Mouse (Mus musculus) hindbrain, embryonic 14.5 days (tissue): ENCODE data around the gene Teddm2. TPM values are rescaled to one million over a fixed set of nuclear protein-coding genes. Genes with fewer than 3 reads are reported as not detected.

ENCODE experiments used
- ATAC-seq: fragments of 200-750 bp; cut with Nextera tagmentation; 2 replicates; pipeline ENCODE4 v1.8.0; 2017; ENCODE audit warnings: moderate number of reproducible peaks, mild to moderate bottlenecking, moderate TSS enrichment, moderate library complexity; ENCODE audit not compliant: low FRiP score
- DNase-seq: peaks from one replicate; pipeline ENCODE4 v3.0.0-alpha.2; 2015; ENCODE audit warnings: low spot score
- H3K27ac ChIP-seq: fragments of 300-500 bp; sonication (generic); 2 replicates; pipeline ENCODE4 v1.5.1; 2014; ENCODE audit warnings: mild to moderate bottlenecking, moderate library complexity
- H3K27me3 ChIP-seq: fragments of 300-500 bp; sonication (generic); 2 replicates; pipeline ENCODE4 v1.6.1; 2014; ENCODE audit warnings: mild to moderate bottlenecking, low read length, mixed read lengths; ENCODE audit not compliant: control insufficient read depth, insufficient read depth
- H3K36me3 ChIP-seq: fragments of 300-500 bp; sonication (generic); replicated peaks from 2 replicates; pipeline ENCODE4 v1.6.1; 2014; ENCODE audit not compliant: control insufficient read depth, insufficient read depth
- H3K4me1 ChIP-seq: fragments of 300-500 bp; sonication (generic); replicated peaks from 2 replicates; pipeline ENCODE4 v1.6.1; 2014; ENCODE audit warnings: antibody characterized with exemption, low read length, mixed read lengths; ENCODE audit not compliant: control insufficient read depth, insufficient read depth
- H3K4me2 ChIP-seq: fragments of 300-500 bp; sonication (generic); replicated peaks from 2 replicates; pipeline ENCODE4 v1.6.1; 2014; ENCODE audit warnings: mild to moderate bottlenecking, moderate library complexity
- H3K4me3 ChIP-seq: fragments of 300-500 bp; sonication (generic); replicated peaks from 2 replicates; pipeline ENCODE4 v1.5.1; 2014; ENCODE audit warnings: mild to moderate bottlenecking, low read length
- H3K9ac ChIP-seq: fragments of 300-500 bp; sonication (generic); 2 replicates; pipeline ENCODE4 v1.6.1; 2014
- H3K9me3 ChIP-seq: fragments of 300-500 bp; sonication (generic); 2 replicates; pipeline ENCODE4 v1.6.1; 2016; ENCODE audit warnings: low read length; ENCODE audit not compliant: control insufficient read depth
- WGBS: fragments of 180-500 bp; shearing (Covaris S2); extraction: QIAGEN DNeasy Blood & Tissue Kit; methylation state at CpG from one replicate; pipeline ENCODE4 v1.1.7; 2014; 5-methylcytosine and 5-hydroxymethylcytosine counted together
- polyA plus RNA-seq: library from polyadenylated mRNA; unstranded; fragments of >200 nt; fragmentation: Nextera tagmentation; extraction: Ambion mirVana; gene quantifications from 2 replicates; pipeline ENCODE4 v1.2.1, GENCODE M21; 2014

Teddm2 gene
- polyA plus RNA-seq, 1 experiment from 2014 or later = 1.4 TPM

GRCm38 (mm10) chr1:153924395-153925385 lies 24.7 kb upstream of the Teddm2 start:
- H3K36me3 ChIP-seq = no peaks in the 10 kb centered on the region
- no peak overlapping the region for H3K9ac ChIP-seq
- DNase-seq = no peak
- H3K4me2 ChIP-seq = no peak overlapping the region
- no peak for ATAC-seq
- no peak overlapping the region for H3K4me3 ChIP-seq
- WGBS = 94% methylated on average over 6 of the region's 6 CpGs
- no peaks in the 10 kb centered on the region for H3K9me3 ChIP-seq
- H3K4me1 ChIP-seq = no peaks in the 10 kb centered on the region
- H3K27ac ChIP-seq = no peak overlapping the region
- H3K27me3 ChIP-seq = no peaks in the 10 kb centered on the region

DNA sequence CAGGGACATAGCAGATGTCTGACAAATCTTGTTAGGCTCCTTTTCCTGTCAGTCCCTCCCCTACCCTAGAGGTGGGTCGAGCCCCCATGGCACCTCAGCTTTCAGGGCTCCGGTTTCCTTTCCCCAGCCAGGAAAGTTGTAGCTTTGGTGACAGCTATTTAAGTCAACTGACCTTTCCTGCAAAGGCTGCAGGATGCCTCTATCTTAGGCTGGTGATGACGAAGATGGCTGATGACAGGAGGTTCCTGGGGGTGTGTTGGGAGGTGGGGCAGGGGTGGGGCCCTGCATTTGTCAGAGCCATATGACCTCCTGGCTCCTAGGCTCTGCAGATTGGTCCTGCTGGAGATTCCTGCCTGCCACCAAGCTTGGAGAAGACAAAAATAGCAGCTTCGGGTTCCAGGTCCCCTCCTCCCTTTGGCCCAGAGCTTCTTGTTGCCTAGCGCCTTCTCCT lies 22.6 kb upstream of the Teddm2 start:
- H3K4me1 ChIP-seq = no peaks in the 10 kb centered on the region
- H3K9ac ChIP-seq = no peak overlapping the region
- WGBS = 52% methylated on average over 5 of the region's 5 CpGs
- no peak overlapping the region for H3K27ac ChIP-seq
- ATAC-seq (no peak), DNase-seq (no peak)
- H3K4me2 ChIP-seq = no peak overlapping the region
- H3K36me3 ChIP-seq = no peaks in the 10 kb centered on the region
- no peak overlapping the region for H3K4me3 ChIP-seq
- no peaks in the 10 kb centered on the region for H3K27me3 ChIP-seq
- H3K9me3 ChIP-seq = no peaks in the 10 kb centered on the region

- Histone ChIP-seq H3K4me1 (no peaks in the 10 kb centered on the region), H3K9ac (no peak overlapping the region)
Observed at GRCm38 (mm10) chr1:153921642-153922041, 21.6 kb upstream of the Teddm2 start.

DNA sequence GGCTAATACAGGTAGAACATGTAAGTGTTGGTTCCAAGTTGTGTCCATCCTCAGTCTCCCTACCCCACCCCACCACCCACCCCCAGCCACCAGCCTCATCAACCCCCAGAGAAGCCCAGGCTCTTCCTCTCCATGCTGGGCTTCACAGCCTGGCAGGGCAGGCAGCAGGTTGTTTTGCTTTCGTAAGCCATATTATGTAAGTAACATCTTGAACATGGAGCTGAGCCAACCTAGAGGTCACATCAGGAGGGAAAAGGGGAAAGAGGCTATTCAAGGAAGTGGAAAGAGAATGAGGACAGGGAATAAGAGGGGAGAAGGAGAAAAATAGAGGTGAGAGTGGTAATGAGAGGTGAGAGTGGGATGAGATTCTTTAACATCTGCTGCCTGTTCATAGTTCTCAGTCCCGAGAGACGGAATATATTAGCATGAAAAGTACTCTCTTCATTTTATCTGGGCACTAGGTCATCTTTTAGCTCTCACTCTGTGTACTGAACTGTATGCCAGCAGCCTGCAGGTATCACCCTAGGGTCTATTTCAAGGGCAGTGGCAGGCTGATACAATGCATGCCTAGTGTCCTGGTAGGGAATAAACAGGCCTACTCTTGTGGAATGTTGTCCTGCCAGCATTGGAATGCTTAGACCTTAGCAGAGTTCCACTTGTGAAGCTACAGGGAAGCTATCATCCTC lies 18.6 kb upstream of the Teddm2 start:
- H3K4me1 ChIP-seq = no peaks in the 10 kb centered on the region
- WGBS = 74% methylated on average over 3 of the region's 3 CpGs
- no peak for DNase-seq
- H3K27me3 ChIP-seq = no peaks in the 10 kb centered on the region
- H3K4me2 ChIP-seq = no peak overlapping the region
- H3K36me3 ChIP-seq = no peaks in the 10 kb centered on the region
- ATAC-seq = no peak
- no peak overlapping the region for H3K27ac ChIP-seq
- no peak overlapping the region for H3K9ac ChIP-seq
- H3K4me3 ChIP-seq = no peak overlapping the region
- no peaks in the 10 kb centered on the region for H3K9me3 ChIP-seq

More at GRCm38 (mm10) chr1:153921642-153922041, 21.6 kb upstream of the Teddm2 start:
- H3K9me3 ChIP-seq = no peaks in the 10 kb centered on the region
- no peak overlapping the region for H3K4me2 ChIP-seq
- ATAC-seq (no peak), DNase-seq (no peak)
- WGBS = 91% methylated on average over 3 of the region's 3 CpGs
- no peaks in the 10 kb centered on the region for H3K27me3 ChIP-seq
- H3K4me3 ChIP-seq = no peak overlapping the region
- H3K27ac ChIP-seq = no peak overlapping the region
- H3K36me3 ChIP-seq = no peaks in the 10 kb centered on the region

GRCm38 (mm10) chr1:153913869-153914268 lies 13.8 kb upstream of the Teddm2 start:
- H3K27ac ChIP-seq = no peak overlapping the region
- H3K9me3 ChIP-seq = no peaks in the 10 kb centered on the region
- H3K4me1 ChIP-seq = no peaks in the 10 kb centered on the region
- peaks cover 29% of the 10 kb centered on the region for H3K36me3 ChIP-seq
- H3K4me2 ChIP-seq = no peak overlapping the region
- ATAC-seq = no peak
- H3K27me3 ChIP-seq = no peaks in the 10 kb centered on the region
- no peak overlapping the region for H3K9ac ChIP-seq
- no peak for DNase-seq
- 85% methylated on average over 3 of the region's 3 CpGs for WGBS
- no peak overlapping the region for H3K4me3 ChIP-seq

GRCm38 (mm10) chr1:153911276-153911795 lies 11.3 kb upstream of the Teddm2 start:
- no peak overlapping the region for H3K9ac ChIP-seq
- WGBS = 89% methylated on average over 6 of the region's 6 CpGs
- H3K4me1 ChIP-seq = no peaks in the 10 kb centered on the region
- H3K4me2 ChIP-seq = no peak overlapping the region
- peaks cover 54% of the 10 kb centered on the region for H3K36me3 ChIP-seq
- no peaks in the 10 kb centered on the region for H3K27me3 ChIP-seq
- H3K9me3 ChIP-seq = no peaks in the 10 kb centered on the region
- no peak overlapping the region for H3K4me3 ChIP-seq
- ATAC-seq (no peak), DNase-seq (no peak)
- no peak overlapping the region for H3K27ac ChIP-seq

DNA sequence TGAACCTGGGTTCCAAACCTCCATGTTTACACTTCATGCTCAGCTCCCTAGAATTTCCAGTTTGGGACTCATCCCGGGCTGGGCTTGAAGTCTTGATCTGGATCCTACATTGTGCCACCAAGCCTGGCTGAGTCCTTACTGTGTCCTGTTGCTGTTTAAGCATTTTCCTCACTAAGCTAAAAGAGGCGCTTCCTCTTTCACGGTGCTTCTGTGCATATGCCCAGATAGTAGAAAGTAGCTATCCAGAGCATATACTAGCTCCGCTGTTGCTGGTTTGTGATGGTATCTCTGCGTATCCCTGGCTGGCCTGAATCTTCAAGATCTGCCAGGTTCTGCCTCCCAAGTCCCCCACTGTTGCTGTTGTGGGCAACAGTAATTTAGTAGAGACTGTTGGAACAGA lies 10.4 kb upstream of the Teddm2 start:
- H3K9ac ChIP-seq = no peak overlapping the region
- peaks cover 64% of the 10 kb centered on the region for H3K36me3 ChIP-seq
- DNase-seq (no peak), ATAC-seq (no peak)
- H3K4me3 ChIP-seq = no peak overlapping the region
- 93% methylated on average over 5 of the region's 5 CpGs for WGBS
- H3K27ac ChIP-seq = no peak overlapping the region
- no peak overlapping the region for H3K4me2 ChIP-seq
- no peaks in the 10 kb centered on the region for H3K27me3 ChIP-seq
- no peaks in the 10 kb centered on the region for H3K4me1 ChIP-seq
- H3K9me3 ChIP-seq = no peaks in the 10 kb centered on the region

DNA sequence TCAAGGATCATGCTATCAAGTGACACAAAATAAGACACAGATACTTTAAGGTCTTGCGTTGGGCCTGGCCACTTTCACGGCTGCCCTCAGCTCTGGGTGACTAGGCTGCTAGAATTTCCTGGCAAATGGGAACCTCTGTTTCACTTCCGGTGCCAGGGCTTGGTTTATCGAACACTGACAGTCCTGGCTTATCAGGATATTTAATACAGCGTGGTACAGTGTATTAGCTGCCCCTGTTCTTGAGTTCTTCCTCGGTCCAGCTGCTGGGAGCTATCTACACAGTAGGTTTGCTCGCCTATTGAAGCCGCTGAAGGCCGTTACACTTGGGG lies 9.9 kb upstream of the Teddm2 start:
- Histone ChIP-seq H3K4me3 (no peak overlapping the region), H3K4me2 (no peak overlapping the region), H3K27ac (no peak overlapping the region), H3K9ac (no peak overlapping the region), H3K9me3 (no peaks in the 10 kb centered on the region), H3K27me3 (no peaks in the 10 kb centered on the region), H3K36me3 (peaks cover 69% of the 10 kb centered on the region), H3K4me1 (no peaks in the 10 kb centered on the region)
- ATAC-seq = no peak
- WGBS = 91% methylated on average over 9 of the region's 9 CpGs
- no peak for DNase-seq

DNA sequence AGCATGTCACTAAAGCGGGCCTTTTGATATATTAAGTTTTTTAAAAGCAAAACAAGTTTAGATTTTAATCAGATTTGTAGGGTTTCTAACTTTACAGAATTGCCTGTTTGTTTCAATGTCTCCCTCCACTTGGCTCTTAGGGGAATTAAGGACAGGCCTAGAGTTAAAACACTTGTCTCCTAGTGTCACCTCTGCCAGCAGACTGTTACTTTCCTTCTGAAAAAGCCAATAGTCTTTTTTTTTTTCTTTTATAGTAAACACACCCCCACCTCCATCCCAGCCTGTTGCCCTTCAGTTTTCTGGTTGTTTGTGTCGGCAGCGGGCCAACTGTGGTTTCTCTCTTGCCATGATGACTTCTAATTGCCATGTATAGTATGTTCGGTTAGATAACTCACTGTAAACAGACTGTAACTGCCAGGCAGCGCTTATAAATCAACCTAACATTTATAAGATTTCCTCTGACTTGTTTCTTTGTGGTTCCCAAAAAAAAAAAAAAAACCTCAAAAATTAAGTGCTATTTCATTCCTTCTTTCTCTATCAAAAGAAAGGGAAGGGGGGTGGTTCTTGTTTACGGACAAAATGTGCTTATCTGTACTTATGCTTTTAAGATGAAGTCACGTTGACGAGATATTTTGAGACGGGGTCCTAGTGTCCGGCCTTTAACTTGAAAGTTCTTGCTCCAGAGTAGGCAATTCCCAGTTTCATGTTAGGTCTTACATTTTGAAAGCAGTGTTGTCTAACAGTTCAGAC lies 9.4 kb upstream of the Teddm2 start:
- Histone ChIP-seq H3K4me1 (no peaks in the 10 kb centered on the region), H3K9ac (no peak overlapping the region), H3K27ac (no peak overlapping the region), H3K4me3 (no peak overlapping the region), H3K9me3 (no peaks in the 10 kb centered on the region), H3K36me3 (peaks cover 74% of the 10 kb centered on the region), H3K27me3 (no peaks in the 10 kb centered on the region), H3K4me2 (no peak overlapping the region)
- ATAC-seq (no peak), DNase-seq (no peak)
- WGBS = 94% methylated on average over 10 of the region's 10 CpGs
